Mouse (Mus musculus): ENCODE data around the gene Hist1h4j. TPM values are rescaled to one million over a fixed set of nuclear protein-coding genes. Genes with fewer than 3 reads are reported as not detected.
A peak's percentile ranks its signal among the peaks of the same experiment; 100 is the strongest.
"Not testable (repeated sequence)": the region's sequence is repeated elsewhere in the genome, so short reads cannot be mapped to it uniquely, and the experiment has no call there.

Hist1h4j gene
- polyA plus RNA-seq, 1 experiment from 2014 or later = 0.58 TPM

- under 1% methylated on average over 44 of the region's 44 CpGs for WGBS
- Histone ChIP-seq H3K36me3 (no peaks in the 10 kb centered on the region), H3K27me3 (ENCODE audit: insufficient read depth, poor library complexity, severe bottlenecking) (no peaks in the 10 kb centered on the region), H3K27ac (peak within 1 kb of the TSS; percentile 97), H3K9me3 (no peaks in the 10 kb centered on the region), H3K4me1 (replicated peaks) (peaks cover 48% of the 10 kb centered on the region), H3K4me3 (peak within 1 kb of the TSS; percentile 77)
- peak; percentile 85 for DNase-seq (ENCODE audit: low spot score)
These were observed 45.2 kb downstream of the Hist1h4j start, which contains the start of gene Hist1h1b for GRCm38 (mm10) chr13:21779767-21780731. Gene Hist1h1b, minus strand, starts transcription at chr13:21780625.

- Histone ChIP-seq H3K4me3 (peak overlapping the region; percentile 77), H3K27ac (peak overlapping the region; percentile 97), H3K9me3 (no peaks in the 10 kb centered on the region), H3K36me3 (no peaks in the 10 kb centered on the region), H3K27me3 (ENCODE audit: insufficient read depth, poor library complexity, severe bottlenecking) (no peaks in the 10 kb centered on the region), H3K4me1 (replicated peaks) (peaks cover 55% of the 10 kb centered on the region)
- WGBS = 45% methylated on average over 6 of the region's 6 CpGs
- no peak for DNase-seq (ENCODE audit: low spot score)
These were observed 46.2 kb downstream of the Hist1h4j start for GRCm38 (mm10) chr13:21781021-21781555.

- DNase-seq (ENCODE audit: low spot score) = no peak
- H3K36me3 ChIP-seq = no peaks in the 10 kb centered on the region
- H3K27me3 ChIP-seq (ENCODE audit: insufficient read depth, poor library complexity, severe bottlenecking) = no peaks in the 10 kb centered on the region
- peak overlapping the region; percentile 58; the same call in 1 of the 2 replicates for H3K4me3 ChIP-seq
- H3K9me3 ChIP-seq = no peaks in the 10 kb centered on the region
- WGBS = 81% methylated on average over 1 of the region's 1 CpGs
- peak overlapping the region; percentile 97 for H3K27ac ChIP-seq
- peaks cover 61% of the 10 kb centered on the region for H3K4me1 ChIP-seq (replicated peaks)
These were observed 46.8 kb downstream of the Hist1h4j start for GRCm38 (mm10) chr13:21781639-21782038.

- not testable (repeated sequence) for H3K27me3 ChIP-seq (ENCODE audit: insufficient read depth, poor library complexity, severe bottlenecking); H3K36me3 ChIP-seq; H3K9me3 ChIP-seq
- Histone ChIP-seq H3K4me1 (replicated peaks) (peaks cover 56% of the 10 kb centered on the region), H3K27ac (peak overlapping the region; percentile 97), H3K4me3 (peak overlapping the region; percentile 58)
- peak; percentile 57 for DNase-seq (ENCODE audit: low spot score)
- 1% methylated on average over 15 of the region's 35 CpGs for whole genome bisulfite sequencing
These were observed 47.7 kb downstream of the Hist1h4j start for GRCm38 (mm10) chr13:21782361-21783254.

- peak within 1 kb of the TSS; percentile 58 for H3K4me3 ChIP-seq
- H3K27me3 ChIP-seq (ENCODE audit: insufficient read depth, poor library complexity, severe bottlenecking) = no peaks in the 10 kb centered on the region
- H3K27ac ChIP-seq = peak within 1 kb of the TSS; percentile 97
- no peaks in the 10 kb centered on the region for H3K36me3 ChIP-seq
- H3K9me3 ChIP-seq = no peaks in the 10 kb centered on the region
- WGBS = under 1% methylated on average over 17 of the region's 20 CpGs
- DNase-seq (ENCODE audit: low spot score) = peak; percentile 57
- peaks cover 58% of the 10 kb centered on the region for H3K4me1 ChIP-seq (replicated peaks)
These were observed 48.4 kb downstream of the Hist1h4j start, which contains the start of gene Hist1h3i for GRCm38 (mm10) chr13:21783255-21783617. Gene Hist1h3i, minus strand, starts transcription at chr13:21783370.

GRCm38 (mm10) chr13:21783734-21784161 lies 48.9 kb downstream of the Hist1h4j start:
- 1% methylated on average over 9 of the region's 9 CpGs for WGBS

GRCm38 (mm10) chr13:21784311-21784710 lies 49.4 kb downstream of the Hist1h4j start:
- no peak for DNase-seq (ENCODE audit: low spot score)
- Histone ChIP-seq H3K4me1 (replicated peaks) (peaks cover 65% of the 10 kb centered on the region), H3K27ac (peak overlapping the region; percentile 95), H3K9me3 (no peaks in the 10 kb centered on the region), H3K36me3 (no peaks in the 10 kb centered on the region), H3K27me3 (ENCODE audit: insufficient read depth, poor library complexity, severe bottlenecking) (no peaks in the 10 kb centered on the region), H3K4me3 (peak overlapping the region; percentile 58)
- WGBS = 22% methylated on average over 6 of the region's 6 CpGs

More at GRCm38 (mm10) chr13:21783734-21784161, 48.9 kb downstream of the Hist1h4j start:
- H3K27ac ChIP-seq = peak overlapping the region; percentile 95
- no peaks in the 10 kb centered on the region for H3K9me3 ChIP-seq
- DNase-seq (ENCODE audit: low spot score) = peak; percentile 60
- peaks cover 59% of the 10 kb centered on the region for H3K4me1 ChIP-seq (replicated peaks)
- no peaks in the 10 kb centered on the region for H3K36me3 ChIP-seq
- H3K27me3 ChIP-seq (ENCODE audit: insufficient read depth, poor library complexity, severe bottlenecking) = no peaks in the 10 kb centered on the region
- H3K4me3 ChIP-seq = peak overlapping the region; percentile 58

Other genes with a start within 250 kb of the Hist1h4j start
- 0.16 and 0.39 TPM in 2 replicates for gene AK157302, start 239.8 kb upstream of the Hist1h4j start, polyA plus RNA-seq (2016; fragmentation: Nextera tagmentation; extraction: Ambion mirVana)
- 5.3 and 6.4 TPM in 2 replicates for gene Gm11273, start 233.6 kb upstream of the Hist1h4j start, polyA plus RNA-seq (2016; fragmentation: Nextera tagmentation; extraction: Ambion mirVana)
- gene Zkscan8, start 203.9 kb upstream of the Hist1h4j start, polyA plus RNA-seq (2016; fragmentation: Nextera tagmentation; extraction: Ambion mirVana) = 5.0 and 6.7 TPM in 2 replicates
- gene Olfr1366, start 192.3 kb upstream of the Hist1h4j start, polyA plus RNA-seq (2016; fragmentation: Nextera tagmentation; extraction: Ambion mirVana) = 0.29 TPM in 1 of 2 replicates, not detected in the other
- not detected in 2 replicates for gene Olfr1535, start 175.2 kb upstream of the Hist1h4j start, polyA plus RNA-seq (2016; fragmentation: Nextera tagmentation; extraction: Ambion mirVana)
- not detected in 2 replicates for gene Olfr1364, start 153.3 kb upstream of the Hist1h4j start, polyA plus RNA-seq (2016; fragmentation: Nextera tagmentation; extraction: Ambion mirVana)
- gene Olfr1362, start 121.0 kb upstream of the Hist1h4j start, polyA plus RNA-seq (2016; fragmentation: Nextera tagmentation; extraction: Ambion mirVana) = not detected in 2 replicates
- not detected in 2 replicates for gene Olfr11, start 92.5 kb upstream of the Hist1h4j start, polyA plus RNA-seq (2016; fragmentation: Nextera tagmentation; extraction: Ambion mirVana)
- gene Olfr1361, start 71.7 kb upstream of the Hist1h4j start, polyA plus RNA-seq (2016; fragmentation: Nextera tagmentation; extraction: Ambion mirVana) = not detected in 2 replicates
- not detected in 2 replicates for gene Olfr1360, start 57.7 kb upstream of the Hist1h4j start, polyA plus RNA-seq (2016; fragmentation: Nextera tagmentation; extraction: Ambion mirVana)
- gene Olfr1359, start 37.0 kb upstream of the Hist1h4j start, polyA plus RNA-seq (2016; fragmentation: Nextera tagmentation; extraction: Ambion mirVana) = not detected in 2 replicates
- gene Hist1h2bl, start 18.9 kb upstream of the Hist1h4j start, polyA plus RNA-seq (2016; fragmentation: Nextera tagmentation; extraction: Ambion mirVana) = 2.2 TPM in 1 of 2 replicates, not detected in the other
- 16.6 and 22.9 TPM in 2 replicates for gene Hist1h2ai, start 18.6 kb upstream of the Hist1h4j start, polyA plus RNA-seq (2016; fragmentation: Nextera tagmentation; extraction: Ambion mirVana)
- gene Hist1h3h, start 17.4 kb upstream of the Hist1h4j start, polyA plus RNA-seq (2016; fragmentation: Nextera tagmentation; extraction: Ambion mirVana) = 12.7 and 15.7 TPM in 2 replicates
- 5.2 and 6.1 TPM in 2 replicates for gene Hist1h2bm, start 13.0 kb upstream of the Hist1h4j start, polyA plus RNA-seq (2016; fragmentation: Nextera tagmentation; extraction: Ambion mirVana)
- 2.8 and 4.2 TPM in 2 replicates for gene Hist1h4k, start 15.4 kb downstream of the Hist1h4j start, polyA plus RNA-seq (2016; fragmentation: Nextera tagmentation; extraction: Ambion mirVana)
- gene Hist1h2ak, start 18.8 kb downstream of the Hist1h4j start, polyA plus RNA-seq (2016; fragmentation: Nextera tagmentation; extraction: Ambion mirVana) = 14.0 and 21.0 TPM in 2 replicates
- 1.0 and 3.4 TPM in 2 replicates for gene Hist1h2bn, start 19.1 kb downstream of the Hist1h4j start, polyA plus RNA-seq (2016; fragmentation: Nextera tagmentation; extraction: Ambion mirVana)
- gene Hist1h1b, start 45.6 kb downstream of the Hist1h4j start, polyA plus RNA-seq (2016; fragmentation: Nextera tagmentation; extraction: Ambion mirVana) = 39.0 and 41.1 TPM in 2 replicates
- gene Hist1h3i, start 48.3 kb downstream of the Hist1h4j start, polyA plus RNA-seq (2016; fragmentation: Nextera tagmentation; extraction: Ambion mirVana) = 112 and 120 TPM in 2 replicates
- gene Hist1h2an, start 52.2 kb downstream of the Hist1h4j start, polyA plus RNA-seq (2016; fragmentation: Nextera tagmentation; extraction: Ambion mirVana) = 9.9 and 11.4 TPM in 2 replicates
- 2.4 and 3.3 TPM in 2 replicates for gene Hist1h2bp, start 52.4 kb downstream of the Hist1h4j start, polyA plus RNA-seq (2016; fragmentation: Nextera tagmentation; extraction: Ambion mirVana)
- gene Hist1h2bq, start 75.1 kb downstream of the Hist1h4j start, polyA plus RNA-seq (2016; fragmentation: Nextera tagmentation; extraction: Ambion mirVana) = 18.9 and 20.9 TPM in 2 replicates
- gene Hist1h2ao, start 75.4 kb downstream of the Hist1h4j start, polyA plus RNA-seq (2016; fragmentation: Nextera tagmentation; extraction: Ambion mirVana) = 2.3 TPM in 1 of 2 replicates, not detected in the other
- not detected in 2 replicates for gene Hist1h4m, start 76.7 kb downstream of the Hist1h4j start, polyA plus RNA-seq (2016; fragmentation: Nextera tagmentation; extraction: Ambion mirVana)
- gene Hist1h4n, start 97.1 kb downstream of the Hist1h4j start, polyA plus RNA-seq (2016; fragmentation: Nextera tagmentation; extraction: Ambion mirVana) = 9.7 and 10.0 TPM in 2 replicates
- 6,234 and 6,449 TPM in 2 replicates for gene Hist1h2ap, start 98.4 kb downstream of the Hist1h4j start, polyA plus RNA-seq (2016; fragmentation: Nextera tagmentation; extraction: Ambion mirVana)
- 19.3 and 21.2 TPM in 2 replicates for gene Hist1h2br, start 98.7 kb downstream of the Hist1h4j start, polyA plus RNA-seq (2016; fragmentation: Nextera tagmentation; extraction: Ambion mirVana)
- gene Zfp184, start 210.0 kb downstream of the Hist1h4j start, polyA plus RNA-seq (2016; fragmentation: Nextera tagmentation; extraction: Ambion mirVana) = 20.6 and 24.7 TPM in 2 replicates
- 0.07 TPM in 1 of 2 replicates, not detected in the other for gene Pom121l2, start 246.1 kb downstream of the Hist1h4j start, polyA plus RNA-seq (2016; fragmentation: Nextera tagmentation; extraction: Ambion mirVana)